Mouse (Mus musculus): ENCODE data around the gene Eif2b4. TPM values are rescaled to one million over a fixed set of nuclear protein-coding genes. Genes with fewer than 3 reads are reported as not detected.
A peak's percentile ranks its signal among the peaks of the same experiment; 100 is the strongest.
"Not testable (repeated sequence)": the region's sequence is repeated elsewhere in the genome, so short reads cannot be mapped to it uniquely, and the experiment has no call there.

The Eif2b4 gene
- 10 to 100 TPM; 38.7 to 46.9 TPM for total RNA-seq (2021)

GRCm38 (mm10) chr5:31192939-31193630, at the start of gene Eif2b4, which contains the start of gene Snx17:
Gene Eif2b4, minus strand, starts transcription at chr5:31193430.
Gene Snx17, plus strand, starts transcription at chr5:31193227.
- peak; percentile 100 for DNase-seq

- no peak for DNase-seq
Measured at GRCm38 (mm10) chr5:31242191-31242590, 49.0 kb upstream of the Eif2b4 start.

- no peak for DNase-seq
Measured at GRCm38 (mm10) chr5:31241522-31242034, 48.3 kb upstream of the Eif2b4 start.

DNA sequence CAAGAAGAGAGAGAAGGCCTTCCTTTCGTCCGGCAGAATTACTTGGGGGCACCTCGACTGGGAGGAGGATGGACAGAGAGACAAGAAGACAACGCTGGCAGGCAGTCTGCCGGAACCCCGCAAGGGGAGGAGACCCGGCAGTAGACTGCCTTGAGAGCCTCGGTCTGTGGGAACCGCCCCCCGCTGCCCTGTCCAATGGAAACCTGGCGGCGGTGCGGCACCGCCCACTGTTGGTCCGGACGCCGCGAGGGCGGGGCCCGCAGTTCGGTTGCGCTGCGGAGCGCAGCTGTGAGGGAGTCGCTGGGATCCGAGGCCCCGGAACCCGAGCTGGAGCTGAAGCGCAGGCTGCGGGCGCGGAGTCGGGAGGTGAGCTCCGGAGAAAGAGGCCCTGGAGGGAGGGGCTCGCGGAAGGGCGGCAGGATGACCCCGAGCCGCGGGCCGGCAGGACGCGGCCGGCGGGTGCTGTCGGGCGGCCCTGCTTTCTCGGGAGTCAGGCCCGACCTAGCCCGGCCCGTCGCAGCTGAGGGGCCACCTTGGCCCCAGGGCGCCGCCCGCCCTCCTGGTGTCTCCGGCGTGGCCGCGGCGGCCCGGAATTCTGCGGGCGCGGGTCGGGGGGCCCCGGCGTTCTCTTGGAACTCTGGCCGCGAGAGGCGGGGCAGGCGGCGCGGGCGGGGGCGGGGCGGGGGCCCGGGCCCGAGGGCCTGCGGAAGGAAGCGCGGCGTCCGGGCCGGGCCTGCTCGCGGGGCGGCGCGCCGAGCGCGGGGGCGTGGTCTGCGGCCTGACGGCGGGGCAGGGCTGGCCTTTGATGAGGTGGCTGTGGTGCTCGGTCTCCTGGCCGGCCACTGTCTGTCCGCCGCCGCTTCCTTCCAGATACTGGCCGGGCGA, 47.6 kb upstream of the Eif2b4 start, which contains the start of the genes Nrbp1 and Gm9970:
Nrbp1 (plus strand) TSS at position 228 of the 885 bp plus-strand sequence.
Gm9970 (minus strand) TSS at position 596 of the 885 bp plus-strand sequence.
- DNase-seq = peak; percentile 94 to 95

GRCm38 (mm10) chr5:31226641-31227040, 33.4 kb upstream of the Eif2b4 start:
- no peak for DNase-seq

DNA sequence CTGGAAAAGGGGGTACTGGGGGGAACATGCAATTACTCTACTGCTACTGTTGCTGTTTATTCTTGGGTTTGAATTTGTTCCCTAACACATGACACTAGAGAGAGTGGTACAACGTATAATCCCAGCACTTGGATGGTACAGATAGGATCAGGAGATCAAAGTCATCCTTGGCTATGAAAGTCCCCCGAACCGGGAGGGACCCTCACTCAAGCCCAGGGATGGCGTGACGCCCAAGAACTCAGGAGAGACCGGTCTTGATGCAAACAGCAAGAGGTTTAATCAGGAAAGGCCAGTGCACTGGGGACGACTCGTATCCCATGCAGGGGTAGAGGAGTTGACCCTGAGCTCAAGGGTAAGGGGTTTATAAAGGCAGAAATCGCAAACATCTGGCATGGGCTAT, 29.5 kb upstream of the Eif2b4 start:
- DNase-seq = no peak

GRCm38 (mm10) chr5:31221304-31221945, 28.2 kb upstream of the Eif2b4 start:
- DNase-seq = no peak

DNA sequence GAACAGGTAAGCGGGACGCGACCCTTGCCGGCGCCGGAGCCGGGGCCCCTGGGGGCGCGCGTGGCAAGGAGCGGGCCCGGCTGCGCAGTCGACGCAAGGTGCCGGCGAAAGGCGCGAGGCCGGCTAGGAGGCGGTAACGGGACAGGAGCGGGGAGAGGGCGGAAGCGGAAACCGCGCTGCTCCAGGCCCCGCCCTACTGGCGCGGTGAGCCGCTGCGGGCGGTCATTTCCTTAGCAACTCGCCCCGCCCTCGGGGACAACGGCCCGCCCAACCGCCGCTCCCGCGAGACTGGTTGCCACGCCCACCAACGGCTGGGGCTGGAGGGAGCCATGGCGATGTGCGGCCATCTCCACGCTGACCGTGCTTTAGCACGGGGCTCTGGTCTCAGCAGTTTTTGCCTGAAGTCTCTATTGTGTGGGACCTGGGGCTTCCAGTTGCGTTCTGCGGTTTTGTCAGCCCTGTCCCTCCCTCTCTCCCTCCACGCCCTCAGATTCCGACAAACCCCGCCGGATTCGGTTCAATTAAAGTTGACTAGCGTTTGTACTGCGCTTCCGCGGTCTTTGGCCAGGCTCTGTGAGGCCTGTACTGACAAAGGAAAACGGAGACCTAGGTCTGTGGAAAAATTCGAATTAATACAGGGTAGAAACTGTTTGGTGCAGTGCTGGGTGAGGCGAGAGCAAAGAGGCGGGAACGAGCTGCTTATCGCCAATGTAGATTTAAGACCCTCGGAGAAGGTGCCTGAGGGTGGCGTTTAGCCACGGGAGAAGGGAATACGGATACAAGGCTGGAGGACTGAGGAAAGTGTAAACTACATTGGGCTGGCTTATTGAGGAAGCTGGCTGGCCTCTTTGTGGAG, 27.4 kb upstream of the Eif2b4 start, which contains the start of gene Ppm1g:
Ppm1g (minus strand) TSS at position 240 of the 856 bp plus-strand sequence.
- DNase-seq = peak; percentile 95 to 97

- peak in 1 of 2 experiments; percentile 55 for DNase-seq
Measured at GRCm38 (mm10) chr5:31219911-31220447, 26.7 kb upstream of the Eif2b4 start.

DNA sequence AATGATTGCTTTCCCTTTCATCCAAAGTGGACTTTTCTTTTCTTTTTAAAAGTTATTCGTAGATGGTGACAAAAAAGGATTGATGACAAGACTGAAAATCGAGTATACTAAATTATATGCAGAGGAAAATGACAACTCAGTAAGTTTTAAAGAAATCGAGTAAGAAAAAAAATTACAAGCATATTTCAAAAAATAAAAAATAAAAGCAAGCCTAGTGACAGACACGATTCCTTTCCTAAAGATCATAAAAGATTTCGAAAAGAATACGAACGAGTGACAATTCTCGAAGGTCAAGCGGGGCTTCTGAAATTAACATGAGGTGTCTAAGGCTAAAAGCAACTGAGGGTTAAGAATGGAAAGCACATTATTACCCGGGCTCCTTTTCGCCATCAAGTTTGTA, 26.2 kb upstream of the Eif2b4 start:
- DNase-seq = no peak

GRCm38 (mm10) chr5:31219070-31219469, 25.8 kb upstream of the Eif2b4 start:
- DNase-seq = no peak

DNA sequence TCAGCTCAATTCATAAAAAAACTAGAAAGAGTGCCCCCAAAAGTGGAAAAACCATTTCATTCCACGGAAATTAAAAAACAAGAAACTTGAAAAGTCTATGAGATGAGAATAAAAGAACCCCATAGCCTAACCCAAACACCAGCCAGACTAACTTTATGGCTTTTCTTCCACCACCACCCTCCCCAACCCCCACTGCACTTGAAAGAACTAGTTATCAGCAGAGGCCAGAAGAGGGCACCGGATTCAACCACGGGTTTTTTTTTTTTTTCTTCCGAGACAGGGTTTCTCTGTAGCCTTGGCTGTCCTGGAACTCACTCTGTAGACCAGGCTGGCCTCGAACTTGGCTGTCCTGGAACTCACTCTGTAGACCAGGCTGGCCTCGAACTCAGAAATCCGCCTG, 25.1 kb upstream of the Eif2b4 start:
- DNase-seq = no peak

GRCm38 (mm10) chr5:31216554-31216953, 23.3 kb upstream of the Eif2b4 start:
- not testable (repeated sequence) for DNase-seq

DNA sequence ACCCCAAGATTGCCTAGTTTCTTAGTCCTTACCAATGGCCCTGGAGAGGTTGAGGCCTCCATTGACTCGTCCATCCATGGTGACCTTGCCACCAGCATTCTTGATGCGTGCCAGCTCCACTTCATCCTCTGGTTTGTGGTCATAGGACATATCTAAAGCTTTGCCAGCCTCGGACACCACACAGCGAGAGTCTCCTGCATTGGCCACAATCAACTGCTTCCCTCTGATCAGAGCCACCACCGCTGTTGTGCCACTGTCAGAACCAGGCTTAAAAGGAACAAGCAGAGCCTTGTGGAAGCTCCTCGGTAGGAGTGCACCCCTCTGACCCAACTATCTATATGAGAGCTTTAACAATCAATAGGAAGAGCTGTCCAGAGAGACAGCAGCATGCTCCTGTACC, 11.2 kb upstream of the Eif2b4 start:
- DNase-seq = no peak

- no peak for DNase-seq
Measured at GRCm38 (mm10) chr5:31203866-31204265, 10.6 kb upstream of the Eif2b4 start.

- no peak for DNase-seq
Measured at GRCm38 (mm10) chr5:31202933-31203332, 9.7 kb upstream of the Eif2b4 start.

GRCm38 (mm10) chr5:31201742-31202590, 8.7 kb upstream of the Eif2b4 start, which contains the start of gene Zfp513:
Gene Zfp513, minus strand, starts transcription at chr5:31202303.
- DNase-seq = peak; percentile 95 to 98

DNA sequence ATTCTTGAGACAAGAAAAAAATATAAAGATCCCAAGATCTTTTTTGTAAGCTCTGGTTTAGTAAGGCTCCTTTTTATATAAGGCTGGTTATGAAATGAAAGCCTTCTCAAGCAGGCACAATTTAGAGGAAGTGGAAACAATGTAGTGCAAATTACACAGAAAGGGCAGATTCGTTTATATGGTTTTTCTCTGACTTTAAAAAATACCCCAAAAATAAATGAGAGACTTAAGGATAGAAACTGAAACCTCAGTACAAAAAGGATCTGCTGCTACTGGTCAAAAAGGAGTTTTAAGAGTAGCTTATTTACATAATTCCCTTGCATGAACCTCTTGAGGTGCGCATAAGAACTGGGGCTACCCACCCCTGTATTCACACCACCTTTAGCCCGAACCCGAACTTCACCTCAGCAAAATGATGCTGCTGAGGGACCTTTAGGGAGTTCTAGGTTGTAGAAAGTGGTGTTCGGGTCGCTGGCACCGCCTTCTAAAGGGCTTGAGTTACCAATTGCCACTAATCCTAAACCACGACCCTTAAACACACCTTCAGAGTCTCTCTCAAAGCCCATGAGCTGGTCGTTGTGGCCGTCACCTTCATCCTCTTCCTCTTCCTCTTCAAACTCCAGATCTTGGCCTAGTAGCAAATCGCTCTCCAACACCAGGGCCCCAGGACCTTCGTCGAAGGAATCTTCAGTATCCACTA, 8.0 kb upstream of the Eif2b4 start:
- no peak for DNase-seq

DNA sequence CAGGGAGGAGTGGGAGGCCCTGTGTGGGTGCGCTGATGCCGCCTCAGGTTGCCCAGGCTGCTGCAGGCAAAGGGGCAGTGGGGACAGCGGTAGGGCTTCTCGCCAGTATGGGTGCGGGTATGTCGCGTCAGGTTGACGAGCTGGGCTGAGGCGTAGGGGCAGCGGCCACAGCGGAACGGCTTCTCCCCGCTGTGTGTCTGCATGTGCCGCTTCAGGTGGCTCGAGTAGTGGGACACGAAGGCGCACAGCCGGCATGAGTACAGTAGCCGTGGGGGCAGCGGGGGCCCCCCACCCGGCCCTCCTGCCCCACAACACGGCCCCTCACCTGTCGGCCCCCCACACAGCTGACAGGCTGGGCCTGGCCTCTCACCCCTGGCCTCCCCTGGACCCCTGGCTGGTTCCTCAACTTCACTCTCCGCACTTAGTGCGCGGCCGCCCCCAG, 7.1 kb upstream of the Eif2b4 start:
- DNase-seq = no peak

Measured in layer of hippocampus, postnatal 36 days (tissue).